Comparison of ENCODE assay signal across 11 mouse cellular contexts in genomic region chr6:54391765-54392164, GRCm38 (mm10). TPM values are rescaled to one million over a fixed set of nuclear protein-coding genes. Genes with fewer than 3 reads are reported as not detected.
DNase-seq lines count a peak whose midpoint lies in the region; ATAC-seq and TF ChIP-seq lines count a peak whose summit lies in the region.
"Had no signal": no experiment of that assay in that cellular context is flagged by ENCODE, and none has a peak within 500 bp of the region (broad histone marks: within the 10 kb centered on the region; RNA-seq: fewer than 3 reads in every experiment).

No protein-coding gene starts in this region.

- H3K27ac ChIP-seq in intestine, embryonic 14.5 days (ENCODE audit: low read depth), result no peak overlapping the region
- H3K27ac ChIP-seq in intestine, embryonic 15.5 days, result no peak overlapping the region
- no peak overlapping the region for H3K27ac ChIP-seq in embryonic facial prominence, embryonic 10.5 days (replicated peaks)
- H3K27ac ChIP-seq in limb, embryonic 14.5 days (replicated peaks; ENCODE audit: low read depth, low read length), result no peak overlapping the region
- H3K27ac ChIP-seq: embryonic facial prominence, embryonic 13.5 days; limb, embryonic 15.5 days; stomach, embryonic 15.5 days had no signal

- ATAC-seq in intestine, embryonic 14.5 days (replicated peaks; ENCODE audit: low FRiP score, low TSS enrichment, low read depth), result no peak
- ATAC-seq in intestine, embryonic 15.5 days, result no peak
- no peak for ATAC-seq in limb, embryonic 14.5 days (ENCODE audit: low FRiP score, low read depth)

- no peaks in the 10 kb centered on the region; the same call in 1 of the 2 replicates for H3K4me1 ChIP-seq in intestine, embryonic 14.5 days (replicated peaks; ENCODE audit: control insufficient read depth, insufficient read depth, low read length)
- no peaks in the 10 kb centered on the region for H3K4me1 ChIP-seq in intestine, embryonic 15.5 days (replicated peaks)
- peaks cover 36% of the 10 kb centered on the region for H3K4me1 ChIP-seq in embryonic facial prominence, embryonic 10.5 days
- H3K4me1 ChIP-seq in limb, embryonic 14.5 days (ENCODE audit: control insufficient read depth, insufficient read depth, low read length), result peaks cover 27% of the 10 kb centered on the region

- H3K27me3 ChIP-seq in intestine, embryonic 14.5 days (replicated peaks; ENCODE audit: control insufficient read depth, insufficient read depth, low read length), result no peaks in the 10 kb centered on the region
- no peaks in the 10 kb centered on the region for H3K27me3 ChIP-seq in intestine, embryonic 15.5 days (replicated peaks)
- peaks cover 43% of the 10 kb centered on the region for H3K27me3 ChIP-seq in embryonic facial prominence, embryonic 10.5 days (replicated peaks; ENCODE audit: low read depth, poor library complexity, severe bottlenecking)
- no peaks in the 10 kb centered on the region for H3K27me3 ChIP-seq in limb, embryonic 14.5 days (ENCODE audit: control insufficient read depth, insufficient read depth, low read length)
- H3K27me3 ChIP-seq: stomach, embryonic 15.5 days had no signal

- no peak for TF ChIP-seq POLR2A in limb, embryonic 14.5 days (IDR thresholded peaks at IDR 0.05; ENCODE audit: borderline replicate concordance, extremely low read depth, insufficient read depth, insufficient read length)

- no peak overlapping the region for H3K4me3 ChIP-seq in intestine, embryonic 14.5 days (ENCODE audit: low read depth, low read length)
- H3K4me3 ChIP-seq in intestine, embryonic 15.5 days (replicated peaks), result no peak overlapping the region
- H3K4me3 ChIP-seq in embryonic facial prominence, embryonic 10.5 days, result no peak overlapping the region
- no peak overlapping the region for H3K4me3 ChIP-seq in limb, embryonic 14.5 days (replicated peaks; ENCODE audit: low read length)
- H3K4me3 ChIP-seq: embryonic facial prominence, embryonic 13.5 days; limb, embryonic 15.5 days; stomach, embryonic 15.5 days had no signal

- peak; percentile 67 for DNase-seq in intestine, embryonic 14.5 days (ENCODE audit: low spot score)
- peak; percentile 5 for DNase-seq in CD4-positive helper T cell, adult 2 months (ENCODE audit: low read depth, low spot score)
- peak; percentile 85 for DNase-seq in adipocyte (ENCODE audit: low spot score)
- peak; percentile 52 for DNase-seq in embryonic facial prominence, embryonic 10.5 days (ENCODE audit: low spot score)
- DNase-seq in limb, embryonic 14.5 days (ENCODE audit: low spot score), result peak; percentile 49
- DNase-seq in retina, postnatal 7 days (ENCODE audit: low read depth, low spot score), result peak; percentile 45
- no peak for DNase-seq in layer of hippocampus, adult 9-10 months (ENCODE audit: low spot score)

- no peaks in the 10 kb centered on the region for H3K36me3 ChIP-seq in intestine, embryonic 14.5 days (ENCODE audit: control insufficient read depth, insufficient read depth, low read length)
- H3K36me3 ChIP-seq in intestine, embryonic 15.5 days, result no peaks in the 10 kb centered on the region
- no peaks in the 10 kb centered on the region for H3K36me3 ChIP-seq in embryonic facial prominence, embryonic 10.5 days (replicated peaks)
- no peaks in the 10 kb centered on the region for H3K36me3 ChIP-seq in limb, embryonic 14.5 days (ENCODE audit: control insufficient read depth, insufficient read depth, low read length)
- H3K36me3 ChIP-seq: embryonic facial prominence, embryonic 13.5 days; limb, embryonic 15.5 days; stomach, embryonic 15.5 days had no signal

- H3K9me3 ChIP-seq in intestine, embryonic 14.5 days (ENCODE audit: control insufficient read depth, low read length), result no peaks in the 10 kb centered on the region
- no peaks in the 10 kb centered on the region for H3K9me3 ChIP-seq in intestine, embryonic 15.5 days
- no peaks in the 10 kb centered on the region for H3K9me3 ChIP-seq in embryonic facial prominence, embryonic 10.5 days
- no peaks in the 10 kb centered on the region for H3K9me3 ChIP-seq in limb, embryonic 14.5 days (ENCODE audit: control insufficient read depth, low read length)
- H3K9me3 ChIP-seq: embryonic facial prominence, embryonic 13.5 days; limb, embryonic 15.5 days; stomach, embryonic 15.5 days had no signal

- H3K9ac ChIP-seq in intestine, embryonic 14.5 days (ENCODE audit: low read length), result no peak overlapping the region
- no peak overlapping the region for H3K9ac ChIP-seq in intestine, embryonic 15.5 days
- no peak overlapping the region for H3K9ac ChIP-seq in limb, embryonic 14.5 days (ENCODE audit: low read depth, low read length, severe bottlenecking)
- H3K9ac ChIP-seq: embryonic facial prominence, embryonic 13.5 days; limb, embryonic 15.5 days; stomach, embryonic 15.5 days had no signal

- no peak overlapping the region for H3K4me2 ChIP-seq in intestine, embryonic 14.5 days (ENCODE audit: low read length)
- H3K4me2 ChIP-seq in intestine, embryonic 15.5 days (replicated peaks), result no peak overlapping the region
- no peak overlapping the region for H3K4me2 ChIP-seq in limb, embryonic 14.5 days (replicated peaks; ENCODE audit: low read depth, low read length, severe bottlenecking)
- H3K4me2 ChIP-seq: embryonic facial prominence, embryonic 13.5 days; limb, embryonic 15.5 days; stomach, embryonic 15.5 days had no signal

- 9% methylated on average over 3 of the region's 3 CpGs for WGBS in intestine, embryonic 14.5 days
- WGBS in intestine, embryonic 15.5 days, result 4% methylated on average over 3 of the region's 3 CpGs
- 6% methylated on average over 3 of the region's 3 CpGs for WGBS in embryonic facial prominence, embryonic 10.5 days
- WGBS in limb, embryonic 14.5 days, result 3% methylated on average over 3 of the region's 3 CpGs

RNA-seq across cellular contexts. Expression of gene Wipf3, which starts 37.6 kb away (rescaled TPM):
- polyA plus RNA-seq in intestine, embryonic 14.5 days (2014; fragmentation: Nextera tagmentation; extraction: Ambion mirVana), result 1.2 and 1.7 TPM in 2 replicates
- polyA plus RNA-seq in intestine, embryonic 15.5 days (2015; fragmentation: Nextera tagmentation; extraction: Ambion mirVana), result 1.1 and 1.9 TPM in 2 replicates
- 1.1 and 1.4 TPM in 2 replicates for polyA plus RNA-seq in embryonic facial prominence, embryonic 10.5 days (2016; fragmentation: Nextera tagmentation; extraction: Ambion mirVana)
- 5.4 and 5.6 TPM in 2 replicates for polyA plus RNA-seq in limb, embryonic 14.5 days (2012; rRNA removed)
- 1.8 and 2.4 TPM in 2 replicates for polyA plus RNA-seq in limb, embryonic 14.5 days (2014; fragmentation: Nextera tagmentation; extraction: Ambion mirVana)
